Comparison of ENCODE assay signal across 8 mouse cellular contexts in genomic region chr17:35424624-35425416, GRCm38 (mm10). TPM values are rescaled to one million over a fixed set of nuclear protein-coding genes. Genes with fewer than 3 reads are reported as not detected.
DNase-seq lines count a peak whose midpoint lies in the region; ATAC-seq and TF ChIP-seq lines count a peak whose summit lies in the region.
"Not testable (repeated sequence)": the region's sequence is repeated elsewhere in the genome, so short reads cannot be mapped to it uniquely, and the experiment has no call there.

Gene H2-Q6, plus strand, starts transcription at chr17:35424850.

- peak within 1 kb of the TSS; percentile 81 for H3K4me3 ChIP-seq in brown adipose tissue, adult 24 weeks (ENCODE audit: insufficient read depth, low read depth, low read length)
- H3K4me3 ChIP-seq in lung, adult 2 months (replicated peaks; ENCODE audit: extremely low read depth, low read depth, low read length): peak within 1 kb of the TSS; percentile 81
- peak within 1 kb of the TSS; percentile 37 for H3K4me3 ChIP-seq in stomach, embryonic 16.5 days (replicated peaks; ENCODE audit: low read length)

- not testable (repeated sequence) for H3K36me3 ChIP-seq in stomach, embryonic 16.5 days (ENCODE audit: control insufficient read depth, insufficient read depth, low read length)

- WGBS in lung, adult 2 months: 3% methylated on average over 61 of the region's 66 CpGs
- WGBS in stomach, embryonic 16.5 days: 2% methylated on average over 54 of the region's 66 CpGs

- not testable (repeated sequence) for H3K27ac ChIP-seq in brown adipose tissue, adult 24 weeks (replicated peaks; ENCODE audit: low read depth, low read length); stomach, embryonic 16.5 days (ENCODE audit: low read length)

- peak within 1 kb of the TSS; percentile 61 for H3K4me2 ChIP-seq in stomach, embryonic 16.5 days (ENCODE audit: low read depth, low read length)

- not testable (repeated sequence) for H3K4me1 ChIP-seq in brown adipose tissue, adult 24 weeks (ENCODE audit: control insufficient read depth, insufficient read depth, insufficient read length, low read length); lung, adult 2 months (ENCODE audit: control insufficient read depth, insufficient read depth, low read length); stomach, embryonic 16.5 days (ENCODE audit: control insufficient read depth, insufficient read depth, low read length)

- ATAC-seq in hematopoietic stem cell, adult 5-6 weeks (replicated peaks in 1 of 2; ENCODE audit: insufficient read depth in 1 of 2, low FRiP score in 2 of 2, low TSS enrichment in 1 of 2, low read depth in 1 of 2, poor library complexity in 2 of 2, severe bottlenecking in 2 of 2): peak; percentile 97
- ATAC-seq in stomach, embryonic 16.5 days (ENCODE audit: insufficient read depth, low FRiP score): peak; percentile 71; the same call in 1 of the 2 replicates

- H3K27me3 ChIP-seq in stomach, embryonic 16.5 days (ENCODE audit: control insufficient read depth, insufficient read depth, low read length): not testable (repeated sequence)

- peak within 1 kb of the TSS; percentile 50; the same call in 1 of the 2 replicates for H3K9ac ChIP-seq in stomach, embryonic 16.5 days (ENCODE audit: low read length)

- TF ChIP-seq CTCF in lung, adult 2 months (IDR thresholded peaks at IDR 0.05; ENCODE audit: insufficient read depth, low read length): not testable (repeated sequence)

- H3K9me3 ChIP-seq in stomach, embryonic 16.5 days (replicated peaks; ENCODE audit: control insufficient read depth, low read length): not testable (repeated sequence)

- DNase-seq in CD8-positive naive resting alpha-beta T cell, adult 2 months (ENCODE audit: low read depth in 2 of 2, low spot score in 2 of 2): peak; percentile 49 to 55
- DNase-seq in forelimb bud, embryonic 11.5 days (ENCODE audit: low read depth, low spot score): peak; percentile 39
- DNase-seq in kidney, postnatal 25 days: peak; percentile 68 to 88
- peak; percentile 72 for DNase-seq in lung, adult 2 months
- peak; percentile 93 to 96 for DNase-seq in natural killer cell, adult 2 months (ENCODE audit: low spot score in 2 of 2)

- peak; percentile 83; the same call in 1 of the 2 replicates for TF ChIP-seq POLR2A in lung, adult 2 months (IDR thresholded peaks at IDR 0.05; ENCODE audit: borderline replicate concordance, extremely low read depth, low read depth, low read length)

RNA-seq across cellular contexts. Expression of gene H2-Q6, which starts in this region (rescaled TPM):
- polyA plus RNA-seq in brown adipose tissue, adult 24 weeks (2012; ENCODE audit: insufficient read depth, insufficient read length, missing spikeins): 6.4 and 9.4 TPM in 2 replicates
- 200 and 221 TPM in 2 replicates for total RNA-seq in hematopoietic stem cell, adult 5-6 weeks (2017)
- 91.1 and 177 TPM in 2 replicates for polyA plus RNA-seq in lung, adult 2 months (2012; rRNA removed)
- 0.86 and 1.1 TPM in 2 replicates for polyA plus RNA-seq in stomach, embryonic 16.5 days (2015; fragmentation: Nextera tagmentation; extraction: Ambion mirVana)

Comparison
In these comparisons a context has a peak if more than half of its experiments do, and no peak if none do; other contexts are left out.
1. DNase-seq: peak in every context shown above with its lines; median percentile 94 in natural killer cell, adult 2 months; 78 in kidney, postnatal 25 days; 72 in lung, adult 2 months; 52 in CD8-positive naive resting alpha-beta T cell, adult 2 months; 39 in forelimb bud, embryonic 11.5 days.